Comparison of ENCODE assay signal across 7 mouse cellular contexts in the genomic region with DNA sequence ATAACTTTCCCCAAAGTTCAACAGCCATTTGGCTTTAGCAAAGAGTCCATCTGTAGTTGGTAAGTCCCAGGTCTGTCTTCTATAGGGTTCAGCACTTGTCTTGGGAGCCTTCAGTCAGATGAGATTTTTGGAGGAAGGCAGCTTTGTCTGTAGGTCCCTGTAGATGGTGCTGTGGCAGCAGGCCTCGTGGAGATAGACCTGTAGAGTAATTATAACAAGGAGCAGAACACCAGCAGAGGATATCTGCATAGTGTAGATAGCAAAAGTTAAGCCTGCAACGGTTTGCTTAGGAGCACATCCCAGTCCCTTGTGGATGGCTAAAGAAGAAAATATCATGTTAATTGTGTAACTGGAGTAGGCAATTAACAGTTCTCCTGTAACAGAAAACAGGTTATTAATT. TPM values are rescaled to one million over a fixed set of nuclear protein-coding genes. Genes with fewer than 3 reads are reported as not detected.
A peak's percentile ranks its signal among the peaks of the same experiment; 100 is the strongest.
DNase-seq lines count a peak whose midpoint lies in the region; ATAC-seq and TF ChIP-seq lines count a peak whose summit lies in the region.
"Not testable (repeated sequence)": the region's sequence is repeated elsewhere in the genome, so short reads cannot be mapped to it uniquely, and the experiment has no call there.

No protein-coding gene starts in this region.

- TF ChIP-seq CTCF in MEL (IDR thresholded peaks at IDR 0.05 in 2 of 3, conservative IDR thresholded peaks at IDR 0.05 in 1 of 3; ENCODE audit: control insufficient read depth in 1 of 3, insufficient read depth in 1 of 3, low read depth in 2 of 3, low read length in 3 of 3, poor library complexity in 1 of 3, severe bottlenecking in 1 of 3) = peak; percentile 11 to 55 (median 32); a peak in 4 of 6 replicates
- TF ChIP-seq CTCF in layer of hippocampus, adult 2 months (conservative IDR thresholded peaks at IDR 0.05) = peak; percentile 59

- peak; percentile 62 for TF ChIP-seq RAD21 in MEL (IDR thresholded peaks at IDR 0.05; ENCODE audit: low read depth, low read length)

- peak overlapping the region in 1 of 2 experiments; percentile 42; a peak in 2 of 4 replicates for H3K4me3 ChIP-seq in MEL (ENCODE audit: control insufficient read depth in 1 of 2, insufficient read depth in 1 of 2, low read depth in 2 of 2, low read length in 2 of 2)
- not testable (repeated sequence) for H3K4me3 ChIP-seq in layer of hippocampus, adult 2 months; liver, embryonic 11.5 days (ENCODE audit: low read depth, low read length); liver, embryonic 16.5 days (ENCODE audit: low read depth, low read length)

- DNase-seq in 416B (ENCODE audit: low read depth) = peak; percentile 33
- DNase-seq in MEL (ENCODE audit: low read depth, low spot score) = peak; percentile 84
- not testable (repeated sequence) for DNase-seq in layer of hippocampus, adult 2 months (ENCODE audit: low spot score in 2 of 2); liver, embryonic 11.5 days (ENCODE audit: low spot score)
- peak; percentile 9 for DNase-seq in right cerebral cortex, adult 18-20 months

- TF ChIP-seq EP300 in MEL (IDR thresholded peaks at IDR 0.05; ENCODE audit: low read depth in 1 of 2, low read length in 2 of 2) = peak; percentile 61 to 67

- not testable (repeated sequence) for H3K36me3 ChIP-seq in MEL (ENCODE audit: control insufficient read depth in 1 of 2, insufficient read depth in 2 of 2, low read length in 2 of 2); liver, embryonic 11.5 days (ENCODE audit: control insufficient read depth, insufficient read depth, low read length); liver, embryonic 16.5 days (ENCODE audit: control insufficient read depth, insufficient read depth)

- not testable (repeated sequence) for TF ChIP-seq POLR2A in MEL (IDR thresholded peaks at IDR 0.05; ENCODE audit: control insufficient read depth in 1 of 2, insufficient read depth in 1 of 2, low read depth in 1 of 2, low read length in 2 of 2, poor library complexity in 1 of 2)

- H3K79me2 ChIP-seq in MEL (ENCODE audit: control insufficient read depth, insufficient read depth, low read length, poor library complexity) = not testable (repeated sequence)

- H3K27me3 ChIP-seq in MEL (ENCODE audit: control insufficient read depth in 1 of 2, insufficient read depth in 2 of 2, low read length in 2 of 2); liver, embryonic 11.5 days (replicated peaks; ENCODE audit: control insufficient read depth, insufficient read depth, low read length); liver, embryonic 16.5 days (ENCODE audit: control insufficient read depth, insufficient read depth, low read depth, low read length): not testable (repeated sequence)

- 48% methylated on average over 2 of the region's 2 CpGs for WGBS in liver, embryonic 11.5 days
- 21% methylated on average over 2 of the region's 2 CpGs for WGBS in liver, embryonic 16.5 days (ENCODE audit: insufficient replicate concordance)

- H3K4me1 ChIP-seq in MEL (ENCODE audit: control insufficient read depth in 1 of 2, insufficient read depth in 2 of 2, low read length in 2 of 2); liver, embryonic 11.5 days (replicated peaks; ENCODE audit: control insufficient read depth, insufficient read depth, low read length); liver, embryonic 16.5 days (ENCODE audit: control insufficient read depth, low read depth, low read length): not testable (repeated sequence)

- H3K27ac ChIP-seq in MEL (ENCODE audit: control insufficient read depth, low read depth, low read length); layer of hippocampus, adult 2 months; liver, embryonic 11.5 days (ENCODE audit: low read depth, low read length); liver, embryonic 16.5 days (ENCODE audit: low read length): not testable (repeated sequence)

- ATAC-seq in common myeloid progenitor, adult 5-6 weeks (replicated peaks; ENCODE audit: low read depth, poor library complexity, severe bottlenecking) = 0 out of 2 replicates have a peak, but pooled peaks have one; percentile 42
- ATAC-seq in liver, embryonic 11.5 days (replicated peaks; ENCODE audit: low FRiP score) = peak; percentile 80
- 0 out of 2 replicates have a peak, but pooled peaks have one; percentile 24 for ATAC-seq in liver, embryonic 16.5 days (ENCODE audit: low read depth)

- not testable (repeated sequence) for H3K4me2 ChIP-seq in liver, embryonic 11.5 days; liver, embryonic 16.5 days (ENCODE audit: low read depth, low read length)

- not testable (repeated sequence) for H3K9ac ChIP-seq in MEL (ENCODE audit: control insufficient read depth, low read depth, low read length, poor library complexity, severe bottlenecking); liver, embryonic 11.5 days (ENCODE audit: low read depth, low read length); liver, embryonic 16.5 days (ENCODE audit: low read depth, low read length)

- not testable (repeated sequence) for H3K9me3 ChIP-seq in MEL (replicated peaks; ENCODE audit: insufficient read depth, low read length); liver, embryonic 11.5 days (ENCODE audit: control insufficient read depth, low read length); liver, embryonic 16.5 days (replicated peaks; ENCODE audit: control insufficient read depth, low read length)

TF ChIP-seq in MEL, 35 proteins besides CTCF, POLR2A, EP300 and RAD21:
- TF ChIP-seq GATA1 (IDR thresholded peaks at IDR 0.05; ENCODE audit: low read depth, low read length) = peak; percentile 55; the same call in 1 of the 2 replicates
- TF ChIP-seq SMC3 (IDR thresholded peaks at IDR 0.05; ENCODE audit: low read depth, low read length) = peak; percentile 48
- peak; percentile 63; the same call in 1 of the 2 replicates for TF ChIP-seq MAX (IDR thresholded peaks at IDR 0.05; ENCODE audit: low read length)
- TF ChIP-seq MXI1 (IDR thresholded peaks at IDR 0.05; ENCODE audit: low read depth, low read length) = 0 out of 2 replicates have a peak, but pooled peaks have one; percentile 32
- peak; percentile 27; the same call in 1 of the 2 replicates for TF ChIP-seq ZC3H11A (IDR thresholded peaks at IDR 0.05; ENCODE audit: low read depth, low read length)
- TF ChIP-seq TBP (IDR thresholded peaks at IDR 0.05; ENCODE audit: low read depth, low read length) = 0 out of 2 replicates have a peak, but pooled peaks have one; percentile 13
- 0 out of 2 replicates have a peak, but pooled peaks have one; percentile 28 for TF ChIP-seq HCFC1 (IDR thresholded peaks at IDR 0.05; ENCODE audit: low read depth, low read length)
- peak; percentile 70 for TF ChIP-seq MYC (IDR thresholded peaks at IDR 0.05; ENCODE audit: low read depth, low read length)
- peak; percentile 69; the same call in 1 of the 2 replicates for TF ChIP-seq TCF12 (IDR thresholded peaks at IDR 0.05; ENCODE audit: low read depth, low read length)
- peak; percentile 71 for TF ChIP-seq TAL1 (IDR thresholded peaks at IDR 0.05; ENCODE audit: low read length)
- peak; percentile 41 for TF ChIP-seq SIN3A (IDR thresholded peaks at IDR 0.05; ENCODE audit: low read length)

RNA-seq across cellular contexts. Expression of a gene that starts 22.7 kb away (rescaled TPM):
- 38.8 and 47.0 TPM in 2 replicates for total RNA-seq in MEL (2012; rRNA removed)
- polyA plus RNA-seq in MEL (2012; ENCODE audit: insufficient read depth in 1 of 2, insufficient read length in 2 of 2, low read depth in 1 of 2, low replicate concordance in 2 of 2, missing spikeins in 1 of 2) = 10 to 100 TPM; 32.2 to 89.5 TPM
- total RNA-seq in common myeloid progenitor, adult 5-6 weeks (2017) = 89.4 and 90.8 TPM in 2 replicates
- 100 to 1,000 TPM; 125 to 129 TPM for total RNA-seq in layer of hippocampus, adult 2 months (2021)
- 40.3 and 42.6 TPM in 2 replicates for polyA plus RNA-seq in liver, embryonic 11.5 days (2014; fragmentation: Nextera tagmentation; extraction: Ambion mirVana)
- 24.1 and 26.8 TPM in 2 replicates for polyA plus RNA-seq in liver, embryonic 16.5 days (2015; fragmentation: Nextera tagmentation; extraction: Ambion mirVana)

Comparison
In these comparisons a context has a peak if more than half of its experiments do, and no peak if none do; other contexts are left out.
1. ATAC-seq: peak in every context shown above with its lines; median percentile 80 in liver, embryonic 11.5 days; 42 in common myeloid progenitor, adult 5-6 weeks; 24 in liver, embryonic 16.5 days.